Mouse (Mus musculus): ENCODE data around the gene Fndc3b.

- TF ChIP-seq CTCF (IDR thresholded peaks at IDR 0.05; ENCODE audit: control insufficient read depth, insufficient read depth, insufficient read length) = no peak
- TF ChIP-seq MAX (IDR thresholded peaks at IDR 0.05) = no peak
- TF ChIP-seq USF1 (IDR thresholded peaks at IDR 0.05; ENCODE audit: low read depth) = no peak
- no peak for TF ChIP-seq MYOG (IDR thresholded peaks at IDR 0.05; ENCODE audit: control insufficient read depth, extremely low read depth, insufficient read length)
Measured at GRCm38 (mm10) chr3:27652451-27653011, 58.6 kb downstream of the Fndc3b start.

Data from C2C12 (cell line).